Mouse (Mus musculus) lung, embryonic 14.5 days (tissue): Measurements from ENCODE around the gene Alg12. TPM values are rescaled to one million over a fixed set of nuclear protein-coding genes. Genes with fewer than 3 reads are reported as not detected.

Experiments
- ATAC-seq: fragments of 200-750 bp; cut with Nextera tagmentation; 2 replicates; pipeline ENCODE4 v1.8.0; 2017; ENCODE audit warnings: mild to moderate bottlenecking, moderate TSS enrichment, moderate library complexity; ENCODE audit not compliant: insufficient read depth
- DNase-seq: peaks from one replicate; pipeline ENCODE4 v3.0.0-alpha.2; 2015
- H3K27ac ChIP-seq: fragments of 300-500 bp; sonication (generic); 2 replicates; pipeline ENCODE4 v1.5.1; 2014; ENCODE audit warnings: low read depth, mild to moderate bottlenecking, moderate library complexity
- H3K27me3 ChIP-seq: fragments of 300-500 bp; sonication (generic); 2 replicates; pipeline ENCODE4 v1.6.1; 2014; ENCODE audit warnings: low read length, control low read depth; ENCODE audit not compliant: insufficient read depth
- H3K36me3 ChIP-seq: fragments of 300-500 bp; sonication (generic); 2 replicates; pipeline ENCODE4 v1.6.1; 2014; ENCODE audit warnings: control low read depth; ENCODE audit not compliant: insufficient read depth
- H3K4me1 ChIP-seq: fragments of 300-500 bp; sonication (generic); 2 replicates; pipeline ENCODE4 v1.6.1; 2014; ENCODE audit warnings: antibody characterized with exemption, control low read depth; ENCODE audit not compliant: insufficient read depth
- H3K4me2 ChIP-seq: fragments of 300-500 bp; sonication (generic); 2 replicates; pipeline ENCODE4 v1.6.1; 2014; ENCODE audit warnings: mild to moderate bottlenecking
- H3K4me3 ChIP-seq: fragments of 300-500 bp; sonication (generic); 2 replicates; pipeline ENCODE4 v1.5.1; 2014; ENCODE audit warnings: low read depth, low read length
- H3K9ac ChIP-seq: fragments of 300-500 bp; sonication (generic); 2 replicates; pipeline ENCODE4 v1.6.1; 2014
- H3K9me3 ChIP-seq: fragments of 300-500 bp; sonication (generic); 2 replicates; pipeline ENCODE4 v1.6.1; 2016; ENCODE audit warnings: low read depth, low read length, control low read depth
- CTCF ChIP-seq: IDR thresholded peaks from 2 replicates; pipeline ENCODE4 v1.5.1; 2016; ENCODE audit warnings: antibody characterized with exemption, low read depth
- WGBS: fragments of 180-500 bp; shearing (Covaris S2); extraction: QIAGEN DNeasy Blood & Tissue Kit; methylation state at CpG from one replicate; pipeline ENCODE4 v1.1.7; 2014; 5-methylcytosine and 5-hydroxymethylcytosine counted together
- polyA plus RNA-seq: library from polyadenylated mRNA; unstranded; fragments of >200 nt; fragmentation: Nextera tagmentation; extraction: Ambion mirVana; gene quantifications from 2 replicates; pipeline ENCODE4 v1.2.1, GENCODE M21; 2014

Alg12 gene
- polyA plus RNA-seq = 13.3 and 15.0 TPM in 2 replicates

GRCm38 (mm10) chr15:88819026-88819905 lies at the start of gene Alg12, which contains the start of gene Creld2:
Gene Alg12, minus strand, starts transcription at chr15:88819318.
Gene Creld2, plus strand, starts transcription at chr15:88819646.
- H3K27me3 ChIP-seq = no peaks in the 10 kb centered on the region
- 0 out of 2 replicates have a peak, but pooled peaks cover 8% of the 10 kb centered on the region for H3K4me1 ChIP-seq
- peak; percentile 98 for ATAC-seq
- WGBS = under 1% methylated on average over 83 of the region's 88 CpGs
- TF ChIP-seq CTCF = no peak
- peak; percentile 100 for DNase-seq
- peaks cover 49% of the 10 kb centered on the region for H3K36me3 ChIP-seq
- H3K9me3 ChIP-seq = no peaks in the 10 kb centered on the region
- peak within 1 kb of the TSS; percentile 61 for H3K27ac ChIP-seq
- peak within 1 kb of the TSS; percentile 92 for H3K4me2 ChIP-seq
- peak within 1 kb of the TSS; percentile 85 for H3K9ac ChIP-seq
- peak within 1 kb of the TSS; percentile 82 for H3K4me3 ChIP-seq

GRCm38 (mm10) chr15:88868024-88868742 lies 49.1 kb upstream of the Alg12 start:
- 0 out of 2 replicates have a peak overlapping the region, but pooled peaks have one; percentile 12 for H3K4me2 ChIP-seq
- H3K36me3 ChIP-seq = peaks cover 32% of the 10 kb centered on the region
- ATAC-seq (no peak), DNase-seq (peak; percentile 33)
- 84% methylated on average over 6 of the region's 6 CpGs for WGBS
- no peak overlapping the region for H3K4me3 ChIP-seq
- peaks cover 28% of the 10 kb centered on the region for H3K4me1 ChIP-seq
- no peak for TF ChIP-seq CTCF
- H3K27me3 ChIP-seq = no peaks in the 10 kb centered on the region
- no peak overlapping the region for H3K9ac ChIP-seq
- H3K9me3 ChIP-seq = no peaks in the 10 kb centered on the region
- H3K27ac ChIP-seq = peak overlapping the region; percentile 77

GRCm38 (mm10) chr15:88867368-88868023 lies 48.4 kb upstream of the Alg12 start:
- H3K4me1 ChIP-seq = peaks cover 28% of the 10 kb centered on the region
- no peak overlapping the region for H3K4me3 ChIP-seq
- peak; percentile 69 for DNase-seq
- peak overlapping the region; percentile 77 for H3K27ac ChIP-seq
- no peak overlapping the region for H3K9ac ChIP-seq
- no peaks in the 10 kb centered on the region for H3K27me3 ChIP-seq
- no peaks in the 10 kb centered on the region for H3K9me3 ChIP-seq
- WGBS = 15% methylated on average over 5 of the region's 5 CpGs
- H3K36me3 ChIP-seq = peaks cover 32% of the 10 kb centered on the region
- ATAC-seq = no peak
- no peak for TF ChIP-seq CTCF
- 0 out of 2 replicates have a peak overlapping the region, but pooled peaks have one; percentile 13 for H3K4me2 ChIP-seq

- Histone ChIP-seq H3K27ac (peak overlapping the region; percentile 77; the same call in 1 of the 2 replicates), H3K9ac (no peak overlapping the region), H3K27me3 (no peaks in the 10 kb centered on the region), H3K4me3 (no peak overlapping the region), H3K4me2 (0 out of 2 replicates have a peak overlapping the region, but pooled peaks have one; percentile 13), H3K4me1 (peaks cover 28% of the 10 kb centered on the region), H3K36me3 (peaks cover 32% of the 10 kb centered on the region), H3K9me3 (no peaks in the 10 kb centered on the region)
- no peak for ATAC-seq
- no peak for DNase-seq
- TF ChIP-seq CTCF = no peak
- 37% methylated on average over 7 of the region's 7 CpGs for WGBS
These were observed 47.8 kb upstream of the Alg12 start for GRCm38 (mm10) chr15:88866934-88867356.

GRCm38 (mm10) chr15:88865888-88866695 lies 47.0 kb upstream of the Alg12 start:
- TF ChIP-seq CTCF = no peak
- no peak for ATAC-seq
- H3K4me3 ChIP-seq = no peak overlapping the region
- peaks cover 34% of the 10 kb centered on the region for H3K4me1 ChIP-seq
- 61% methylated on average over 4 of the region's 4 CpGs for WGBS
- H3K36me3 ChIP-seq = peaks cover 32% of the 10 kb centered on the region
- no peak overlapping the region for H3K27ac ChIP-seq
- H3K9me3 ChIP-seq = no peaks in the 10 kb centered on the region
- DNase-seq = no peak
- no peak overlapping the region for H3K9ac ChIP-seq
- H3K4me2 ChIP-seq = no peak overlapping the region
- no peaks in the 10 kb centered on the region for H3K27me3 ChIP-seq

- Histone ChIP-seq H3K27me3 (no peaks in the 10 kb centered on the region), H3K9ac (0 out of 2 replicates have a peak overlapping the region, but pooled peaks have one; percentile 83), H3K9me3 (no peaks in the 10 kb centered on the region), H3K4me2 (peak overlapping the region; percentile 92), H3K4me1 (peaks cover 35% of the 10 kb centered on the region), H3K4me3 (peak overlapping the region; percentile 87), H3K27ac (no peak overlapping the region), H3K36me3 (peaks cover 32% of the 10 kb centered on the region)
- TF ChIP-seq CTCF = no peak
- DNase-seq = no peak
- 88% methylated on average over 14 of the region's 14 CpGs for WGBS
- no peak for ATAC-seq
These were observed 45.9 kb upstream of the Alg12 start for GRCm38 (mm10) chr15:88865061-88865460.
